In the genomic region with DNA sequence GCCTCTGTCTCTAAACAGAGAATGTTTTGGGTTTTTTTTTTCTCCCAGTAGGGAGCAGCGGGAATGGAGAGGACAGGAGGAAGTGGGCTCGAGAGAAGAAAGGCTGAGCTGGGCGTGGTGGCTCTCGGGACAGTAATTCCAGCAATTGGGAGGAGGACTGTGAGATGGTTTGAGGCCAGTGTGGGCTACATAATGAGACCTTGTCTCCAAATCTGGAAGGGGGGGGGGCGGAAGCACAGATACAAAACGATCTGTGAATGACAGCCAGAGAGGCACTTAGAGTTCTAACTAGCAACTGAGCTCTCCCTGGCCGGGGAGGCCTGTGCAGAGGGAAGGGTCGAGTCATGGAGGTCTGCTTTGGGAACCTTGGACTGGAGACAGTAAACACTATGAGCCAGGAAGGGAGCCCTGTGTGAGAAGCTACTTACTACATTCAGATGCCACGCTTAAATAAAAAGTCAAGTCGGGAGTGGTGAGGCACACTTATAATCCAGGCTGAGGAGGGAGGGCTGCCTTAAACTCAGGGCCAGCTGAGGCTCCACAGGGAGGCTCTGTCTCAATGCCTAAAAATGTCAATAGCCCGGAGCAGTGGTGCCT, we compare ENCODE assay signal across 12 mouse cellular contexts. TPM values are rescaled to one million over a fixed set of nuclear protein-coding genes. Genes with fewer than 3 reads are reported as not detected.
DNase-seq lines count a peak whose midpoint lies in the region; ATAC-seq lines count a peak whose summit lies in the region.
"Had no signal": no experiment of that assay in that cellular context is flagged by ENCODE, and none has a peak within 500 bp of the region (broad histone marks: within the 10 kb centered on the region; RNA-seq: fewer than 3 reads in every experiment).

No protein-coding gene starts in this region.

- H3K4me1 ChIP-seq in kidney, embryonic 16.5 days (ENCODE audit: insufficient read depth, low read length) = peaks cover 32% of the 10 kb centered on the region

- no peaks in the 10 kb centered on the region for H3K9me3 ChIP-seq in kidney, embryonic 16.5 days (ENCODE audit: low read length)
- H3K9me3 ChIP-seq: liver, embryonic 13.5 days had no signal

- ATAC-seq in kidney, embryonic 16.5 days (ENCODE audit: low FRiP score, low TSS enrichment) = no peak

- H3K27ac ChIP-seq in kidney, embryonic 16.5 days (ENCODE audit: low read length) = peak overlapping the region; percentile 22
- H3K27ac ChIP-seq: liver, embryonic 13.5 days had no signal

- peak; percentile 37 for DNase-seq in embryo, embryonic 11 days
- no peak for DNase-seq in embryo, embryonic 10 days (ENCODE audit: low spot score)
- DNase-seq in kidney, postnatal 36 days = no peak
- DNase-seq in ZHBTc4 (ENCODE audit: low read depth, low spot score) = peak; percentile 83
- peak; percentile 48 for DNase-seq in lung, postnatal 10 days
- no peak for DNase-seq in testis, postnatal 10 days (ENCODE audit: low spot score)
- no peak for DNase-seq in kidney, adult 9 months
- DNase-seq: cerebellum, adult 9-10 months; kidney, postnatal 25 days; spleen, adult 18-20 months had no signal

- 0 out of 2 replicates have a peak overlapping the region, but pooled peaks have one; percentile 7 for H3K4me2 ChIP-seq in kidney, embryonic 16.5 days (replicated peaks; ENCODE audit: low read depth, low read length)
- H3K4me2 ChIP-seq: liver, embryonic 13.5 days had no signal

- 8% methylated on average over 11 of the region's 11 CpGs for WGBS in kidney, embryonic 16.5 days

- H3K36me3 ChIP-seq in kidney, embryonic 16.5 days (ENCODE audit: insufficient read depth, low read length) = no peaks in the 10 kb centered on the region
- H3K36me3 ChIP-seq: liver, embryonic 13.5 days had no signal

- peak overlapping the region; percentile 2; the same call in 1 of the 2 replicates for H3K9ac ChIP-seq in kidney, embryonic 16.5 days (replicated peaks; ENCODE audit: low read length)
- H3K9ac ChIP-seq: liver, embryonic 13.5 days had no signal

- H3K4me3 ChIP-seq in kidney, embryonic 16.5 days (ENCODE audit: low read length) = no peak overlapping the region
- H3K4me3 ChIP-seq: liver, embryonic 13.5 days had no signal

- no peaks in the 10 kb centered on the region for H3K27me3 ChIP-seq in kidney, embryonic 16.5 days (ENCODE audit: insufficient read depth, low read length)

RNA-seq across cellular contexts. Expression of gene Smagp, which starts 8.9 kb away (rescaled TPM):
- polyA plus RNA-seq in kidney, embryonic 16.5 days (2015; fragmentation: Nextera tagmentation; extraction: Ambion mirVana) = 41.6 and 45.4 TPM in 2 replicates

RNA-seq across cellular contexts. Expression of gene Dazap2, which starts 12.7 kb away (rescaled TPM):
- polyA plus RNA-seq in kidney, embryonic 16.5 days (2015; fragmentation: Nextera tagmentation; extraction: Ambion mirVana) = 262 and 290 TPM in 2 replicates

RNA-seq across cellular contexts. Expression of gene Pou6f1, which starts 28.1 kb away (rescaled TPM):
- 10.1 and 10.2 TPM in 2 replicates for polyA plus RNA-seq in kidney, embryonic 16.5 days (2015; fragmentation: Nextera tagmentation; extraction: Ambion mirVana)

RNA-seq across cellular contexts. Expression of gene Bin2, which starts 41.5 kb away (rescaled TPM):
- 2.1 and 3.0 TPM in 2 replicates for polyA plus RNA-seq in kidney, embryonic 16.5 days (2015; fragmentation: Nextera tagmentation; extraction: Ambion mirVana)

RNA-seq across cellular contexts. Expression of gene Cela1, which starts 59.8 kb away (rescaled TPM):
- polyA plus RNA-seq in kidney, embryonic 16.5 days (2015; fragmentation: Nextera tagmentation; extraction: Ambion mirVana) = 27.1 and 41.9 TPM in 2 replicates

Comparison
In these comparisons a context has a peak if more than half of its experiments do, and no peak if none do; other contexts are left out.
1. DNase-seq: peak in embryo, embryonic 11 days (single experiment), ZHBTc4 (single experiment) and lung, postnatal 10 days (single experiment); none in embryo, embryonic 10 days (single experiment), kidney, postnatal 36 days (0 of 2), testis, postnatal 10 days (single experiment) and kidney, adult 9 months (single experiment).